Mouse (Mus musculus) intestine, postnatal 0 days (tissue): Measurements from ENCODE around the gene Grasp. TPM values are rescaled to one million over a fixed set of nuclear protein-coding genes. Genes with fewer than 3 reads are reported as not detected.

Experiments used
- ATAC-seq: fragments of 200-750 bp; cut with Nextera tagmentation; 2 replicates; pipeline ENCODE4 v1.8.0; 2017; ENCODE audit warnings: mild to moderate bottlenecking, moderate TSS enrichment, moderate library complexity
- H3K27ac ChIP-seq: fragments of 300-500 bp; sonication (generic); 2 replicates; pipeline ENCODE4 v1.5.1; 2014; ENCODE audit warnings: mild to moderate bottlenecking, low read depth, low read length, moderate library complexity
- H3K27me3 ChIP-seq: fragments of 300-500 bp; sonication (generic); replicated peaks from 2 replicates; pipeline ENCODE4 v1.6.1; 2014; ENCODE audit warnings: low read length, mixed read lengths; ENCODE audit not compliant: control insufficient read depth, insufficient read depth
- H3K36me3 ChIP-seq: fragments of 300-500 bp; sonication (generic); 2 replicates; pipeline ENCODE4 v1.6.1; 2014; ENCODE audit warnings: mild to moderate bottlenecking, moderate library complexity; ENCODE audit not compliant: control insufficient read depth, insufficient read depth
- H3K4me1 ChIP-seq: fragments of 300-500 bp; sonication (generic); replicated peaks from 2 replicates; pipeline ENCODE4 v1.6.1; 2014; ENCODE audit warnings: antibody characterized with exemption, low read length, mixed read lengths; ENCODE audit not compliant: control insufficient read depth, insufficient read depth
- H3K4me2 ChIP-seq: fragments of 300-500 bp; sonication (generic); replicated peaks from 2 replicates; pipeline ENCODE4 v1.6.1; 2014; ENCODE audit warnings: low read depth, mild to moderate bottlenecking, moderate library complexity
- H3K4me3 ChIP-seq: fragments of 300-500 bp; sonication (generic); 2 replicates; pipeline ENCODE4 v1.5.1; 2014; ENCODE audit warnings: low read depth, low read length
- H3K9ac ChIP-seq: fragments of 300-500 bp; sonication (generic); 2 replicates; pipeline ENCODE4 v1.6.1; 2014; ENCODE audit warnings: mild to moderate bottlenecking, low read depth, low read length
- H3K9me3 ChIP-seq: fragments of 300-500 bp; sonication (generic); 2 replicates; pipeline ENCODE4 v1.6.1; 2016; ENCODE audit warnings: mixed run types; ENCODE audit not compliant: control insufficient read depth
- CTCF ChIP-seq: sonication (generic); IDR thresholded peaks from 2 replicates; pipeline ENCODE4 v1.5.1; 2016; ENCODE audit warnings: low read depth, mild to moderate bottlenecking, control low read depth, antibody characterized with exemption, moderate library complexity
- WGBS: fragments of 180-500 bp; shearing (Covaris S2); extraction: QIAGEN DNeasy Blood & Tissue Kit; methylation state at CpG from one replicate; pipeline ENCODE4 v1.1.7; 2014; 5-methylcytosine and 5-hydroxymethylcytosine counted together
- polyA plus RNA-seq: library from polyadenylated mRNA; unstranded; fragments of >200 nt; fragmentation: Nextera tagmentation; extraction: Ambion mirVana; gene quantifications from 2 replicates; pipeline ENCODE4 v1.2.1, GENCODE M21; 2015

The Grasp gene
- polyA plus RNA-seq, 1 experiment from 2014 or later, result 2.0 TPM

- WGBS, result 95% methylated on average over 3 of the region's 3 CpGs
- peaks cover 18% of the 10 kb centered on the region for H3K4me1 ChIP-seq
- no peak overlapping the region for H3K4me2 ChIP-seq
- peak; percentile 43 for TF ChIP-seq CTCF
- no peak overlapping the region for H3K4me3 ChIP-seq
- no peak overlapping the region for H3K9ac ChIP-seq
- ATAC-seq, result no peak
- H3K27ac ChIP-seq, result no peak overlapping the region
- H3K27me3 ChIP-seq, result no peaks in the 10 kb centered on the region
- H3K9me3 ChIP-seq, result no peaks in the 10 kb centered on the region
- no peaks in the 10 kb centered on the region; the same call in 1 of the 2 replicates for H3K36me3 ChIP-seq
Measured at GRCm38 (mm10) chr15:101185549-101185948, 38.4 kb upstream of the Grasp start.

- Histone ChIP-seq H3K36me3 (no peaks in the 10 kb centered on the region; the same call in 1 of the 2 replicates), H3K4me1 (peaks cover 13% of the 10 kb centered on the region), H3K27ac (no peak overlapping the region), H3K9ac (no peak overlapping the region), H3K4me3 (no peak overlapping the region), H3K27me3 (no peaks in the 10 kb centered on the region), H3K4me2 (no peak overlapping the region), H3K9me3 (no peaks in the 10 kb centered on the region)
- peak; percentile 66 for TF ChIP-seq CTCF
- ATAC-seq, result 0 out of 2 replicates have a peak, but pooled peaks have one; percentile 31
- 49% methylated on average over 5 of the region's 5 CpGs for WGBS
Measured at GRCm38 (mm10) chr15:101187907-101188306, 36.1 kb upstream of the Grasp start.

GRCm38 (mm10) chr15:101189981-101190761 lies 33.8 kb upstream of the Grasp start:
- no peak overlapping the region for H3K4me3 ChIP-seq
- no peak for TF ChIP-seq CTCF
- peaks cover 9% of the 10 kb centered on the region for H3K4me1 ChIP-seq
- no peaks in the 10 kb centered on the region for H3K27me3 ChIP-seq
- 52% methylated on average over 10 of the region's 10 CpGs for WGBS
- no peaks in the 10 kb centered on the region for H3K9me3 ChIP-seq
- ATAC-seq, result peak; percentile 41
- H3K36me3 ChIP-seq, result peaks cover 12% of the 10 kb centered on the region; the same call in 1 of the 2 replicates
- H3K27ac ChIP-seq, result peak overlapping the region; percentile 54
- H3K4me2 ChIP-seq, result no peak overlapping the region
- no peak overlapping the region for H3K9ac ChIP-seq

- no peak for ATAC-seq
- 45% methylated on average over 5 of the region's 5 CpGs for WGBS
- no peak for TF ChIP-seq CTCF
- Histone ChIP-seq H3K9me3 (no peaks in the 10 kb centered on the region), H3K4me1 (peaks cover 9% of the 10 kb centered on the region), H3K36me3 (peaks cover 18% of the 10 kb centered on the region; the same call in 1 of the 2 replicates), H3K9ac (no peak overlapping the region), H3K27ac (peak overlapping the region; percentile 54; the same call in 1 of the 2 replicates), H3K4me3 (no peak overlapping the region), H3K27me3 (no peaks in the 10 kb centered on the region), H3K4me2 (no peak overlapping the region)
Measured at GRCm38 (mm10) chr15:101190762-101191150, 33.2 kb upstream of the Grasp start.

- no peak for TF ChIP-seq CTCF
- peaks cover 27% of the 10 kb centered on the region; the same call in 1 of the 2 replicates for H3K36me3 ChIP-seq
- peak overlapping the region; percentile 7; the same call in 1 of the 2 replicates for H3K9ac ChIP-seq
- no peak overlapping the region for H3K4me3 ChIP-seq
- H3K27ac ChIP-seq, result peak overlapping the region; percentile 35
- H3K4me1 ChIP-seq, result peaks cover 9% of the 10 kb centered on the region
- H3K27me3 ChIP-seq, result no peaks in the 10 kb centered on the region
- no peak for ATAC-seq
- no peaks in the 10 kb centered on the region for H3K9me3 ChIP-seq
- H3K4me2 ChIP-seq, result no peak overlapping the region
- WGBS, result 40% methylated on average over 13 of the region's 13 CpGs
Measured at GRCm38 (mm10) chr15:101191459-101192259, 32.3 kb upstream of the Grasp start.

- H3K9me3 ChIP-seq, result no peaks in the 10 kb centered on the region
- H3K4me3 ChIP-seq, result no peak overlapping the region
- peaks cover 28% of the 10 kb centered on the region; the same call in 1 of the 2 replicates for H3K36me3 ChIP-seq
- no peak overlapping the region for H3K27ac ChIP-seq
- H3K9ac ChIP-seq, result no peak overlapping the region
- no peak for TF ChIP-seq CTCF
- 53% methylated on average over 7 of the region's 7 CpGs for WGBS
- ATAC-seq, result no peak
- peaks cover 9% of the 10 kb centered on the region for H3K4me1 ChIP-seq
- H3K4me2 ChIP-seq, result no peak overlapping the region
- H3K27me3 ChIP-seq, result no peaks in the 10 kb centered on the region
Measured at GRCm38 (mm10) chr15:101192260-101192640, 31.7 kb upstream of the Grasp start.
